Mouse (Mus musculus) left cerebral cortex, postnatal 4 days (tissue): ENCODE measurements at regions not wholly inside any gene's neighbourhood (a gene's known extent, or its start where the extent isn't known, plus 50 kb on each side); places are given as distances from the start of the nearest gene placed in this dataset.

ENCODE experiments used
- DNase-seq: peaks from one replicate; pipeline ENCODE4 v3.0.0-alpha.2; 2022
- intact Hi-C: fragments of 180-260 bp; cut with DNase I; formaldehyde crosslinking; loops from one replicate; pipeline ENCODE4 v1.15.1; 2025

DNA sequence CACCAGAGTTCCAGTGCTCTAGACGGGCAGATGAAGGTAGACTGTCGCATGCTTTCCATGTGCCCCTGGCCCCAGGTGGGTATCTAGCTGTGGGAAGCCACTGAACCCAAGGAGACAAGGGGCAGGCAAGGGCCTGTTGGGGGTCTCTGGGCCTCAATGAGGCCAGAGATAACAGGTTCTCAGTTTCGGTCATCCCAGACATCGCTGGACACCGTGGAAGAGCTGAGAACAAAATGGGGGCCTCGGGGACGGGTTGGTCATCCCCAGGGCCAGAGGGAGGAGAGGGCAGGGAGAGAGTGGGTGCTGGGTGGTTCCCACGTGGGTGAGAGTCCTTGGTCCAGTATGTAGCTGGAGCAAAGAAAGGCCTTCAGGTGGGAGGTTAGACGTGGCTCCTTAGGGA is 307.2 kb downstream of the Zfp804a start:
- intact Hi-C loops = no loop called here

DNA sequence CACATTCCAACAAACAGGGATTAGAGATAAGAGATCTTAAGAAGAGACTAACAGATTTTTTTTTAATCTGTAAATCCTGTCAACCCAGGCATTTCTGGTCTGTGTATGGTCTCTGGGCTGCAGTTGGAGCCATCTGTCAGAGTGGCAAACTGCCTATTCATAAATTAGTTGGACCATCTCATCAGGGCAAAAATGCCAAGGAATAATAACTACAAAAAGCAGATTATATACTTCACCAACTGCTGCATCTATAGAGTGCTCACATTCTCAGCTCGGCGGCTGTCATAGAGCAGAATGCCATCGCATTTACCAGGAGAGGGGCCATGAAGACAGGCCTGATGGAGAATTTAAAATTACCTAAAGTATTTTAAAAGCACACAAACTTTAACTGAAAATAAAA is 320.1 kb downstream of the Zfp804a start:
- intact Hi-C loops = no loop called here

More for the DNA sequence above, 307.2 kb downstream of the Zfp804a start:
- DNase-seq = no peak

DNA sequence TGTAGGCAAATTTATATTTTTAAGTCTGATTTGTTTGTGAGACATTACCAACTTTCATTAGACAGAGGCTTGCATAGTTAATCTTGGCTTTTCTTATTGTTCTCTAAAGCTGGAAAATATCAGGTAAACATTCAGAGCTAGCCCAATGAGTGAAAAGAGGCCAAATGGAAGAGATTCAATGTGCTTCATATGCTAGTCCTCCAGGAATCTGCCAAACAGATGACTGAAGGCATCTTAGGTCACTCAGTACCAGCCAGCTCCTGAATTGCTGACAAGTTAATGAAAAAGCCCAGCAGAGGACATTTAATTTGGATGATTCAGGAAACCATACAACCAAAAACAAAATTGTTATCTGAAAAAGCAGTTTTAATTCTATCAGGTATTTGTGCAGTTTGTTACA is 325.5 kb downstream of the Zfp804a start:
- no peak for DNase-seq
- intact Hi-C loops = no loop called here

More for the DNA sequence above, 320.1 kb downstream of the Zfp804a start:
- DNase-seq = peak; percentile 23

DNA sequence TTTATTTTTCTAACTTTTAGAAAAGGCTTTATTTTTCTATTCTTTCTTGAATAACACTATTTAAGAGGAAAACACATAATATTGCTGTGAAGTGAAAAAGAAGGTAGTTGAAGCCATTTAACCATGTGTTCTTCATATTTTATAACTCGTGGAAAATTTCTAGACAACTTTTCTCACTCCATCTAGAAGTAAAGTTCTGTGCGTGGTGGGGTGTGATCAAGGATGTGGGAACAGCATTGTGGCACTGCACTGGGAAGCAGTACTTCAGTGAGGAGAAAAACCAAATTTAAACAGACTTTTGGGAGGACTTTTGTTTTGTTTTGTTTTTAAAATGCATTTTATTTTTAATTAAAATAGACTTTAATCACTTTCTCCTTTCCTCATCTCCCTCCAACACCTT is 332.1 kb downstream of the Zfp804a start:
- intact Hi-C loops = no loop called here
- DNase-seq = no peak

DNA sequence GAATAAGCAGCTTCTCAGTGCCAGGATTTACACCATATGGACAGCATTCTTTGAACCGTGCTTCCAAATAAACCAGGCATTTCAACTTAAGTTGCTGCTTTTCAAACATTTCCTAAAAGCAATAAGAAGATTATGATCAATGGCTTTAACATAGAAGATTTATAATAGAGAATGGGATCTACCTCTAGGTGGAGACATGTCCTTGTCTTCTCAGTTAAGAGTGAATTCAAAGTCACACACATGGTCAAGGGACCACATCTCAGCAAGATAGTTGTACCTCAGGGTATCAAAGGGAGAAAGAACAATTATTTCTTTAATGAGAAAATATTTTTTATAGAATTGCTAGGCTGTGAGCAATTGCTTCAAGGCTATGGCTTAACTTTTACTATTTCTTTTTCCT is 334.7 kb downstream of the Zfp804a start:
- intact Hi-C loops = no loop called here
- no peak for DNase-seq

DNA sequence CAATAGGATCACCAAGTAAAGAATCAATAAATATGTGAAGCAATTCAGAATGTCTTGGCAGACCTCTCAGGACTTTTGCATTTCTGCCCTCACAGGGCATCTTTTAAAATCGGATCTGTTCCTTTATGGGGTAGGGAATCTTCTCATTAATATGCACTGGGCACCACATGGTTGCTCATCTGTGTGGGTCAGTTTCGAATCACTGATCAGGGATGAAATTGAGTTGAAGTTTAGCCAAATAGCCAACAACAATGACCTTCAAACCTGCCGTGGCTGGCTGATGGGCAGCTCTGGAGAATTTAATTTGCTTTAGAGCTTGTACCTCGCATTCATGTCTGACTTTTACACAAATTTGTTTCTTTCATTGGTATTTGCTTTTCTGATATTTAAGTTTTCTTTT is 342.4 kb downstream of the Zfp804a start:
- intact Hi-C loops = no loop called here
- peak; percentile 26 for DNase-seq

DNA sequence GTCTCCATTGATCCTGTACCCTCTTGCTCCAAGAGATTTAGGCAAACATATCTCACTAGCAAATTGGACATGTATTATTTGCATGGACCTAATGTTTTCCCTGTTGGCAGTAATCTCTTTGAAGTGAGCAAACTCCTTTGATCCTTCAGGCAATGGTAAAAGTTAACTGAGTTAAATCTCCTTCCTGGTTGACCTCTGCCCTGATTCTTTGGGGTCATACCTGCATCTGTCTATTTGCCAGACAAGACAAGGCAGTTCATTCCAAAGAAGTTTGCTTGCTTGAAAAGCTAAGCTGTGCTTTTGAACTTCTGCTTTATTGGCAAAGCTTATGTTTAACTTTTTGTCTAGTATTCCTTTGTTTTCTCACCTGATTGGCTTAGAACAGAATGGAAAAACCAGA is 392.7 kb downstream of the Zfp804a start:
- intact Hi-C loops = no loop called here
- no peak for DNase-seq

DNA sequence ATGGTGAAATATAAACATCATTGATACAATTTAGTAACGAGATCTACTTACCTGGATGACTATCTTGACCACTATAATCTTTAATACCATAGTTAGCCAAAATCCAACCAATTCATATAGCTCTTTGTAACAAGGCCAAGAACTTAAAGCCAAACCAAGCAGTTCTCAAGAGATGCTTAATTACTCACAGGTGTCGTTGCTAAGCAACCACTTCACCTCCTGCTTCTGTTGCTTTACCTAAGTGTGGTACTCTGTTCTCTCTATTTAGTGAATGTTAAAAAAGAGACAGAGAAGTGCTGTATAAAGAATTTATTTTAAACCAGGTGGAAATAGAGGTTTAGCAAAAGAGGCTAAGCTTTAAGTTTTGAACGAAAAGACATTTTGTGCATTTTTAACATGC is 402.7 kb downstream of the Zfp804a start:
- intact Hi-C loops = no loop called here
- DNase-seq = no peak
